Mouse (Mus musculus) G1E (cell line): ENCODE results near the gene Rtbdn.

Source experiments
- CTCF ChIP-seq: IDR thresholded peaks from 2 replicates; pipeline ENCODE4 v1.5.1; 2012; ENCODE audit warnings: low read depth, low read length, inconsistent platforms, mixed read lengths
- GATA1 ChIP-seq: IDR thresholded peaks from 2 replicates; pipeline ENCODE4 v1.6.1; 2012; ENCODE audit warnings: borderline replicate concordance, low read length, inconsistent platforms, mixed read lengths
- GATA2 ChIP-seq: IDR thresholded peaks from 2 replicates; pipeline ENCODE4 v1.6.1; 2012; ENCODE audit warnings: low read depth, low read length, inconsistent platforms, borderline replicate concordance
- POLR2AphosphoS5 ChIP-seq: IDR thresholded peaks from 2 replicates; pipeline ENCODE4 v1.6.1; 2012; ENCODE audit warnings: low read depth, low read length, inconsistent platforms; ENCODE audit not compliant: insufficient replicate concordance
- TAL1 ChIP-seq: conservative IDR thresholded peaks from 2 replicates; pipeline ENCODE4 v1.6.1; 2012; ENCODE audit warnings: low read depth, low read length, inconsistent platforms, mixed read lengths

DNA sequence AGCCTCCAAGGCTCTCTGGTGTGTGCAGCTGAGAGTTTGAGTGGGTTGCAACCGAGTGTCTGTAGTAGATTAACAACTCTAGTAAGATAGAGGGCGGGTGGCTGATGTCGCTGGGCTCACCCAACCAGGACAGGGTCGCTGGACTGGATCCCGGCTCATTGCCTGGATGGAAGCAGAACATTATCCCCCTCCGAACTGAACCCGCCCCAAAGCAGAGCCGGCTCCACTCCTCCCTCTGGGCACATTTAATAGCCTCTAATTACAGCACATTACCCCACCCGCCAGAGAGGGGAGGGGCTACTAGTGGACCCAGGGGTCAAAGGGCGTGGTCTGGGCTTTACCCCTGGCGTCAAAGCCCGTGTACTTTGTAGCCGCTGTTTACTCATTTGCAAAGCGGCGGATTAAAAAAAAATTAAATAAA is 42.5 kb downstream of the Rtbdn start:
- TF ChIP-seq CTCF = no peak
- TF ChIP-seq POLR2AphosphoS5 = no peak
- no peak for TF ChIP-seq GATA1
- TF ChIP-seq TAL1 = no peak
- TF ChIP-seq GATA2 = no peak
